Mouse (Mus musculus) limb, embryonic 12.5 days (tissue): ENCODE measurements around the gene Zscan5b. TPM values are rescaled to one million over a fixed set of nuclear protein-coding genes. Genes with fewer than 3 reads are reported as not detected.
A peak's percentile ranks its signal among the peaks of the same experiment; 100 is the strongest.
"Not testable (repeated sequence)": the region's sequence is repeated elsewhere in the genome, so short reads cannot be mapped to it uniquely, and the experiment has no call there.

Experiments
- ATAC-seq: fragments of 200-750 bp; cut with Nextera tagmentation; 2 replicates; pipeline ENCODE4 v1.8.0; 2017; ENCODE audit warnings: low read depth, moderate TSS enrichment; ENCODE audit not compliant: insufficient number of reproducible peaks, insufficient read depth, low FRiP score, low TSS enrichment
- H3K27ac ChIP-seq: fragments of 300-500 bp; sonication (generic); 2 replicates; pipeline ENCODE4 v1.5.1; 2016; ENCODE audit warnings: mild to moderate bottlenecking, moderate library complexity
- H3K27me3 ChIP-seq: fragments of 300-500 bp; sonication (generic); 2 replicates; pipeline ENCODE4 v1.6.1; 2016; ENCODE audit warnings: mild to moderate bottlenecking, moderate library complexity
- H3K36me3 ChIP-seq: fragments of 300-500 bp; sonication (generic); 2 replicates; pipeline ENCODE4 v1.6.1; 2016; ENCODE audit warnings: mild to moderate bottlenecking, moderate library complexity
- H3K4me1 ChIP-seq: fragments of 300-500 bp; sonication (generic); replicated peaks from 2 replicates; pipeline ENCODE4 v1.6.1; 2016
- H3K4me2 ChIP-seq: fragments of 300-500 bp; sonication (generic); 2 replicates; pipeline ENCODE4 v1.6.1; 2016; ENCODE audit warnings: mild to moderate bottlenecking, moderate library complexity
- H3K4me3 ChIP-seq: fragments of 300-500 bp; sonication (generic); replicated peaks from 2 replicates; pipeline ENCODE4 v1.5.1; 2016; ENCODE audit warnings: mild to moderate bottlenecking
- H3K9ac ChIP-seq: fragments of 300-500 bp; sonication (generic); replicated peaks from 2 replicates; pipeline ENCODE4 v1.6.1; 2016; ENCODE audit warnings: mild to moderate bottlenecking, moderate library complexity
- H3K9me3 ChIP-seq: fragments of 300-500 bp; sonication (generic); 2 replicates; pipeline ENCODE4 v1.6.1; 2016; ENCODE audit warnings: mild to moderate bottlenecking, moderate library complexity
- WGBS: fragments of 180-500 bp; shearing (Covaris S2); methylation state at CpG from one replicate; pipeline ENCODE4 v1.1.7; 2016; 5-methylcytosine and 5-hydroxymethylcytosine counted together
- polyA plus RNA-seq: library from polyadenylated mRNA; unstranded; fragments of >200 nt; fragmentation: Nextera tagmentation; extraction: Ambion mirVana; gene quantifications from 2 replicates; pipeline ENCODE4 v1.2.1, GENCODE M21; 2016

Zscan5b gene
- polyA plus RNA-seq, 1 experiment from 2014 or later = not detected

DNA sequence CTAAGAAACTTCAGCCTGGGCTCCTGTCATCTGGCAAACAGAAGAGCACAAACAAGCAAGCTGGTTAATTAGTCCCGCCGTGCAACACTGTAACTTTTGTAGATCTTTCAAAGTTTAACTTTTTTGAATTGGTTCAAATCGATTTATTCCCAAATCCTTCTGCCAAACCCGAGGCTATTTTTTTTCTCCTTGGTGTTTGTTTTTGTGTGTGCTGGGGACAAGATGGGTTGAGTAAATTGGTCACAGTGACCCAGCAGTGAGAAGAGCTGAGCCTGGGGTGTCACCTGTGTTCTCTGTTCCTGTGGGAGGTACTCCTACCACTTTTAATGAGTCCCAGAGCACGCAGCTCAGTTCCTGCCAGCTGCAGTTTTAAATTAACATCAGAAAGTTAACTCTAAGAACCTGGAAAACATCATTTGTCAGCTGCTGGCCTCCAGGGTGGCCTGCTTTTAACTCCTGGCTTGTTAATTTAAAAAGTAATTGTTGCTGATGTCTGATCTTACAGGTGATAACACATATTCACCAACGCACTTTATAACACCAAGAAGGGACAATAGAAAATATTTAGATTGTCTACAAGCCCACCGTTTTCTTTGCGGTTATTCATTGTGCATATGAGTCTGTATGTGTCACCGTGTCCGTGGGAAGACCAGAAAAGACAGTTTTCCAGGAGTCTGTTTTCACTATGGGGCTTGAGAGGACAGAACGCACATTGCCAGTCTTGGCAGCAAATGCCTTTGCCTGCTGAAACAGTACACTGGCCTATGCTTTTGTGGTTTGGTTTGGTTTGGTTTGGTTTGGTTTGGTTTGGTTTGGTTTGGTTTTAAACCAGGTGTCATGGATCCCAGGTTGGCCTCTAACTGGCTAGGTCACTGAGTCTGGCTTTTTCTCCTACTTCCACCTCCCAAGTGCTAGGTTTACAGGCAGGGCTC lies 22.5 kb downstream of the Zscan5b start:
- ATAC-seq = no peak
- H3K4me1 ChIP-seq = peaks cover 11% of the 10 kb centered on the region
- H3K4me3 ChIP-seq = no peak overlapping the region
- no peaks in the 10 kb centered on the region for H3K9me3 ChIP-seq
- H3K36me3 ChIP-seq = no peaks in the 10 kb centered on the region
- peaks cover 2% of the 10 kb centered on the region; the same call in 1 of the 2 replicates for H3K27me3 ChIP-seq
- no peak overlapping the region for H3K4me2 ChIP-seq
- 15% methylated on average over 11 of the region's 11 CpGs for WGBS
- H3K9ac ChIP-seq = no peak overlapping the region
- no peak overlapping the region for H3K27ac ChIP-seq

- Histone ChIP-seq H3K4me3 (no peak within 1 kb of the TSS), H3K9ac (no peak within 1 kb of the TSS), H3K9me3 (no peaks in the 10 kb centered on the region), H3K27ac (no peak within 1 kb of the TSS), H3K36me3 (no peaks in the 10 kb centered on the region), H3K4me1 (no peaks in the 10 kb centered on the region), H3K27me3 (no peaks in the 10 kb centered on the region), H3K4me2 (no peak within 1 kb of the TSS)
- 90% methylated on average over 6 of the region's 6 CpGs for whole genome bisulfite sequencing
- ATAC-seq = no peak
Measured at GRCm38 (mm10) chr7:6252410-6252809, 30.3 kb downstream of the Zscan5b start, which contains the start of gene Epp13. Gene Epp13 (plus strand): TSS chr7:6252710.

- Histone ChIP-seq H3K4me1 (no peaks in the 10 kb centered on the region), H3K9me3 (no peaks in the 10 kb centered on the region), H3K9ac (no peak overlapping the region), H3K27ac (no peak overlapping the region), H3K4me2 (no peak overlapping the region), H3K27me3 (no peaks in the 10 kb centered on the region; the same call in 1 of the 2 replicates), H3K4me3 (no peak overlapping the region), H3K36me3 (no peaks in the 10 kb centered on the region)
- whole genome bisulfite sequencing = 92% methylated on average over 5 of the region's 5 CpGs
- ATAC-seq = no peak
Measured at GRCm38 (mm10) chr7:6254451-6254850, 32.4 kb downstream of the Zscan5b start.

DNA sequence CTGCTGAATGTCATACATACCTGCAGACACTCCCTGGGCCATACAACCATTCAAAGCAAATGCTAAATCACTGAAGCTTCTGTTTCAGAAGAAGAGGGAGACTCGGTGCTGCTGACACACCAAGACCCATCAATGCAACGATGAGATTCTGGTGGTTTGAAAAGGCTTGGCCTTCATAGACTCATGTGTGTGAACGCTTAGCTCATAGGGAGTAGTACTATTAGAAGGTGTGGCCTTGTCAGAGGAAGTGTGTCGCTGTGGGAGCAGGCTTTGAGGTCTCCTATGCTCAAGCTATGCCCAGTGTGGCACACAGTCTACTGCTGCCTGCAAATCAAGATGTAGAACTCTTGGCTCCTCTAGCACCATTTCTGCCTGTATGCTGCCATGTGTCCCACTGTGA lies 35.3 kb downstream of the Zscan5b start:
- Histone ChIP-seq H3K36me3 (no peaks in the 10 kb centered on the region), H3K4me2 (no peak overlapping the region), H3K27ac (no peak overlapping the region), H3K4me3 (no peak overlapping the region), H3K9me3 (no peaks in the 10 kb centered on the region), H3K27me3 (no peaks in the 10 kb centered on the region; the same call in 1 of the 2 replicates), H3K4me1 (no peaks in the 10 kb centered on the region), H3K9ac (no peak overlapping the region)
- WGBS = 91% methylated on average over 4 of the region's 4 CpGs
- no peak for ATAC-seq

- Histone ChIP-seq H3K4me3 (no peak overlapping the region), H3K27me3 (no peaks in the 10 kb centered on the region; the same call in 1 of the 2 replicates), H3K4me1 (no peaks in the 10 kb centered on the region), H3K9ac (no peak overlapping the region), H3K9me3 (no peaks in the 10 kb centered on the region), H3K4me2 (no peak overlapping the region), H3K36me3 (no peaks in the 10 kb centered on the region), H3K27ac (no peak overlapping the region)
- ATAC-seq = no peak
- 39% methylated on average over 16 of the region's 16 CpGs for WGBS
Measured at GRCm38 (mm10) chr7:6258232-6259220, 36.4 kb downstream of the Zscan5b start.

DNA sequence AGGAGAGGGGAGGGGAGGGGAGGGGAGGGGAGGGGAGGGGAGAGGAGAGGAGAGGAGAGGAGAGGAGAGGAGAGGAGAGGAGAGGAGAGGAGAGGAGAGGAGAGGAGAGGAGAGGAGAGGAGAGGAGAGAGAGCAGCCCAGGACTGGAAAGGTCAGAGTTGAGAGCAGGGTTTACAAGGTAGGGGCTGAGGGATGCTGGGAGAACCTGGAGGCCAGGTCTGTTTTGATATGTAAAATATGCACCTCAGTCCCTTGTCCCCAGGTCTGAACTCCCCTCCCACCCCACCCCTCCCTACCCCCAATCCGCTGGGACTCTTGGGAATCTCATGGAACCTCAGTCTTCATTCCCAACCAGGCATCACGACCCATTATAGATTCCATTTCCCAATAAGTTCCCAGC lies 37.9 kb downstream of the Zscan5b start:
- not testable (repeated sequence) for H3K36me3 ChIP-seq, H3K4me3 ChIP-seq, H3K9ac ChIP-seq, H3K9me3 ChIP-seq, H3K27me3 ChIP-seq, H3K4me2 ChIP-seq, H3K4me1 ChIP-seq, ATAC-seq, H3K27ac ChIP-seq
- WGBS = 46% methylated on average over 2 of the region's 2 CpGs

GRCm38 (mm10) chr7:6262120-6262519 lies 40.0 kb downstream of the Zscan5b start:
- Histone ChIP-seq H3K36me3 (no peaks in the 10 kb centered on the region), H3K4me3 (no peak overlapping the region), H3K9ac (no peak overlapping the region), H3K4me1 (no peaks in the 10 kb centered on the region), H3K27me3 (no peaks in the 10 kb centered on the region; the same call in 1 of the 2 replicates), H3K27ac (no peak overlapping the region), H3K9me3 (no peaks in the 10 kb centered on the region), H3K4me2 (no peak overlapping the region)
- ATAC-seq = no peak
- 89% methylated on average over 3 of the region's 3 CpGs for WGBS

- WGBS = 83% methylated on average over 4 of the region's 4 CpGs
Measured at GRCm38 (mm10) chr7:6262984-6263383, 40.9 kb downstream of the Zscan5b start.

GRCm38 (mm10) chr7:6265695-6266094 lies 43.6 kb downstream of the Zscan5b start:
- Histone ChIP-seq H3K36me3 (no peaks in the 10 kb centered on the region), H3K9me3 (no peaks in the 10 kb centered on the region), H3K27ac (no peak overlapping the region), H3K4me3 (no peak overlapping the region), H3K4me2 (no peak overlapping the region), H3K27me3 (no peaks in the 10 kb centered on the region), H3K4me1 (no peaks in the 10 kb centered on the region), H3K9ac (no peak overlapping the region)
- no peak for ATAC-seq
- 68% methylated on average over 8 of the region's 8 CpGs for WGBS

More at GRCm38 (mm10) chr7:6262984-6263383, 40.9 kb downstream of the Zscan5b start:
- Histone ChIP-seq H3K9ac (no peak overlapping the region), H3K36me3 (no peaks in the 10 kb centered on the region), H3K27ac (no peak overlapping the region), H3K4me2 (no peak overlapping the region), H3K27me3 (no peaks in the 10 kb centered on the region; the same call in 1 of the 2 replicates), H3K4me1 (no peaks in the 10 kb centered on the region), H3K9me3 (no peaks in the 10 kb centered on the region), H3K4me3 (no peak overlapping the region)
- no peak for ATAC-seq

DNA sequence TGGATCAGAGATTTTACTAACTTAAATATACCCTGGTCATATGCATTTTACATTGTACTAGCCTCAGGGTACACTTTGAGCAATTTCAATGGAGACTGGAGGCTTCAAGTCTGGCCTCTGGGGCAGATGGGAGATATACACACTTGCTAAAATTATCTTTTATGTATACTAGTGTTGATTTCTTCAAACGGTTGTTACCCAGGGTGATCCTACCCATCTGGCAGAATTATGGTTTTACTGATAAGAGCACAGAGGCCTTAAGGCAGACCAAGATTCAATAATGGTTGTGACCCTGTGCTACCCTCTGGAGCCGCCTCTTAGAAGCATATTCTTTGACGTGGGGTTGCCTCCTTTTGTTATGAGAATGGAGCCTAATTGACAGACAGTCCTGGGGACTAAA lies 55.8 kb downstream of the Zscan5b start:
- H3K4me2 ChIP-seq = no peak overlapping the region
- 57% methylated on average over 3 of the region's 3 CpGs for WGBS
- no peaks in the 10 kb centered on the region for H3K36me3 ChIP-seq
- H3K4me3 ChIP-seq = no peak overlapping the region
- H3K9me3 ChIP-seq = no peaks in the 10 kb centered on the region
- no peaks in the 10 kb centered on the region for H3K4me1 ChIP-seq
- no peak overlapping the region for H3K27ac ChIP-seq
- no peak overlapping the region for H3K9ac ChIP-seq
- no peaks in the 10 kb centered on the region for H3K27me3 ChIP-seq
- no peak for ATAC-seq

- peak overlapping the region; percentile 59 for H3K4me2 ChIP-seq
- H3K27ac ChIP-seq = peak overlapping the region; percentile 85; the same call in 1 of the 2 replicates
- no peaks in the 10 kb centered on the region for H3K9me3 ChIP-seq
- H3K4me1 ChIP-seq = peaks cover 9% of the 10 kb centered on the region
- no peaks in the 10 kb centered on the region for H3K27me3 ChIP-seq
- no peaks in the 10 kb centered on the region for H3K36me3 ChIP-seq
- 8% methylated on average over 1 of the region's 1 CpGs for WGBS
- H3K9ac ChIP-seq = no peak overlapping the region
- H3K4me3 ChIP-seq = peak overlapping the region; percentile 52
- no peak for ATAC-seq
Measured at GRCm38 (mm10) chr7:6282749-6283148, 60.7 kb downstream of the Zscan5b start.
